33 mouse cellular contexts compared by ENCODE assay signal in genomic region chrX:108828111-108828510, GRCm38 (mm10). TPM values are rescaled to one million over a fixed set of nuclear protein-coding genes. Genes with fewer than 3 reads are reported as not detected.
DNase-seq lines count a peak whose midpoint lies in the region; ATAC-seq and TF ChIP-seq lines count a peak whose summit lies in the region.
"Had no signal": no experiment of that assay in that cellular context is flagged by ENCODE, and none has a peak within 500 bp of the region (broad histone marks: within the 10 kb centered on the region; RNA-seq: fewer than 3 reads in every experiment).

No protein-coding gene starts in this region.

- no peak for ATAC-seq in CD4-positive, CD25-positive, alpha-beta regulatory T cell, adult 4 months
- ATAC-seq in lung, postnatal 0 days: peak; percentile 43; the same call in 1 of the 2 replicates
- no peak for ATAC-seq in forebrain, embryonic 15.5 days (replicated peaks)
- ATAC-seq: forebrain, embryonic 16.5 days had no signal

- no peaks in the 10 kb centered on the region for H3K27me3 ChIP-seq in lung, postnatal 0 days (replicated peaks; ENCODE audit: insufficient read depth, low read length)
- H3K27me3 ChIP-seq in forebrain, embryonic 15.5 days: no peaks in the 10 kb centered on the region
- H3K27me3 ChIP-seq: embryonic facial prominence, embryonic 12.5 days; heart, embryonic 13.5 days; kidney, embryonic 15.5 days; limb, embryonic 15.5 days; liver, embryonic 15.5 days; megakaryocyte, embryonic 14.5 days; midbrain, embryonic 12.5 days; neural tube, embryonic 12.5 days had no signal

- TF ChIP-seq CTCF in lung, postnatal 0 days (IDR thresholded peaks at IDR 0.05): no peak

- no peak overlapping the region for H3K4me3 ChIP-seq in lung, postnatal 0 days (ENCODE audit: low read depth, low read length)
- no peak overlapping the region for H3K4me3 ChIP-seq in forebrain, embryonic 15.5 days
- H3K4me3 ChIP-seq: embryonic facial prominence, embryonic 12.5 days; forebrain, embryonic 10.5 days; heart, adult 2 months; heart, embryonic 13.5 days; kidney, embryonic 15.5 days; limb, embryonic 10.5 days; limb, embryonic 15.5 days; liver, embryonic 15.5 days; megakaryocyte, embryonic 14.5 days; midbrain, embryonic 12.5 days; myocyte; neural tube, embryonic 12.5 days had no signal

- H3K27ac ChIP-seq in lung, postnatal 0 days (ENCODE audit: low read length): no peak overlapping the region
- H3K27ac ChIP-seq in forebrain, embryonic 15.5 days (replicated peaks): no peak overlapping the region
- H3K27ac ChIP-seq: embryonic facial prominence, embryonic 12.5 days; forebrain, embryonic 10.5 days; heart, adult 2 months; heart, embryonic 13.5 days; hindbrain, embryonic 14.5 days; kidney, embryonic 15.5 days; limb, embryonic 10.5 days; limb, embryonic 15.5 days; liver, embryonic 15.5 days; midbrain, embryonic 12.5 days; neural tube, embryonic 12.5 days; stomach, postnatal 0 days had no signal

- no peaks in the 10 kb centered on the region for H3K4me1 ChIP-seq in lung, postnatal 0 days (ENCODE audit: insufficient read depth, low read depth, low read length)
- H3K4me1 ChIP-seq in forebrain, embryonic 15.5 days: no peaks in the 10 kb centered on the region
- H3K4me1 ChIP-seq: embryonic facial prominence, embryonic 12.5 days; forebrain, embryonic 10.5 days; heart, embryonic 13.5 days; kidney, embryonic 15.5 days; limb, embryonic 10.5 days; limb, embryonic 15.5 days; liver, embryonic 15.5 days; megakaryocyte, embryonic 14.5 days; midbrain, embryonic 12.5 days; neural tube, embryonic 12.5 days had no signal

- no peaks in the 10 kb centered on the region for H3K9me3 ChIP-seq in lung, postnatal 0 days (ENCODE audit: low read length)
- no peaks in the 10 kb centered on the region for H3K9me3 ChIP-seq in forebrain, embryonic 15.5 days
- H3K9me3 ChIP-seq: embryonic facial prominence, embryonic 12.5 days; forebrain, embryonic 10.5 days; heart, embryonic 13.5 days; kidney, embryonic 15.5 days; limb, embryonic 10.5 days; limb, embryonic 15.5 days; liver, embryonic 15.5 days; megakaryocyte, embryonic 14.5 days; midbrain, embryonic 12.5 days; neural tube, embryonic 12.5 days had no signal

- no peaks in the 10 kb centered on the region for H3K36me3 ChIP-seq in lung, postnatal 0 days (ENCODE audit: insufficient read depth, low read length)
- no peaks in the 10 kb centered on the region for H3K36me3 ChIP-seq in forebrain, embryonic 15.5 days
- H3K36me3 ChIP-seq: embryonic facial prominence, embryonic 12.5 days; limb, embryonic 10.5 days; limb, embryonic 15.5 days; liver, embryonic 15.5 days; midbrain, embryonic 12.5 days; neural tube, embryonic 12.5 days had no signal

- H3K4me2 ChIP-seq in lung, postnatal 0 days (replicated peaks; ENCODE audit: low read depth, low read length): no peak overlapping the region
- no peak overlapping the region for H3K4me2 ChIP-seq in forebrain, embryonic 15.5 days (replicated peaks)
- H3K4me2 ChIP-seq: embryonic facial prominence, embryonic 12.5 days; heart, embryonic 13.5 days; hindbrain, embryonic 14.5 days; kidney, embryonic 15.5 days; limb, embryonic 15.5 days; liver, embryonic 15.5 days; midbrain, embryonic 12.5 days; neural tube, embryonic 12.5 days had no signal

- peak; percentile 0 for DNase-seq in CD4-positive, CD25-positive, alpha-beta regulatory T cell, adult 2 months (ENCODE audit: low read depth, low spot score)
- DNase-seq in R1 (ENCODE audit: low read depth, low spot score): peak; percentile 4
- DNase-seq in lung, postnatal 0 days (ENCODE audit: low spot score): peak; percentile 32
- DNase-seq in yolk sac, embryonic 10.5 days (ENCODE audit: low spot score): peak; percentile 57
- no peak for DNase-seq in cerebellum, adult 18-20 months
- DNase-seq: adrenal gland, postnatal 10 days; cerebellum, adult 11 months; cerebellum, adult 9-11 months; embryo, embryonic 11 days; heart, adult 2 months; heart, postnatal 10 days; kidney, adult 18-20 months; kidney, postnatal 25 days; layer of hippocampus, postnatal 36 days; right cerebral cortex, postnatal 4 days; thymus, adult 18-20 months; thymus, postnatal 4 days had no signal

- H3K9ac ChIP-seq in lung, postnatal 0 days (replicated peaks; ENCODE audit: low read depth): no peak overlapping the region
- H3K9ac ChIP-seq in forebrain, embryonic 15.5 days (replicated peaks): no peak overlapping the region
- H3K9ac ChIP-seq: embryonic facial prominence, embryonic 12.5 days; heart, embryonic 13.5 days; hindbrain, embryonic 14.5 days; kidney, embryonic 15.5 days; limb, embryonic 15.5 days; liver, embryonic 15.5 days; midbrain, embryonic 12.5 days; neural tube, embryonic 12.5 days had no signal

- 48% methylated on average over 2 of the region's 2 CpGs for WGBS in lung, postnatal 0 days
- 63% methylated on average over 2 of the region's 2 CpGs for WGBS in forebrain, embryonic 15.5 days

- no peak for TF ChIP-seq EP300 in lung, postnatal 0 days (IDR thresholded peaks at IDR 0.05)

RNA-seq across cellular contexts. Expression of gene Brwd3, which starts 6.1 kb away (rescaled TPM):
- 1 to 10 TPM; 4.7 to 5.2 TPM for polyA plus RNA-seq in CD4-positive, CD25-positive, alpha-beta regulatory T cell, adult 4 months (2017; shearing (Covaris generic))
- polyA plus RNA-seq in lung, postnatal 0 days (2015; fragmentation: Nextera tagmentation; extraction: Ambion mirVana): 2.2 and 2.9 TPM in 2 replicates
- polyA plus RNA-seq in forebrain, embryonic 15.5 days (2015; fragmentation: Nextera tagmentation; extraction: Ambion mirVana): 4.2 and 5.1 TPM in 2 replicates

Comparison
In these comparisons a context has a peak if more than half of its experiments do, and no peak if none do; other contexts are left out.
1. DNase-seq: peak in CD4-positive, CD25-positive, alpha-beta regulatory T cell, adult 2 months (single experiment), R1 (single experiment), lung, postnatal 0 days (single experiment) and yolk sac, embryonic 10.5 days (single experiment); none in cerebellum, adult 18-20 months (0 of 2).